Mouse (Mus musculus): Measurements from ENCODE around the gene Gopc. TPM values are rescaled to one million over a fixed set of nuclear protein-coding genes. Genes with fewer than 3 reads are reported as not detected.

Gene Gopc
- 20.2 and 21.1 TPM in 2 replicates for polyA plus RNA-seq (2015; fragmentation: Nextera tagmentation; extraction: Ambion mirVana)

DNA sequence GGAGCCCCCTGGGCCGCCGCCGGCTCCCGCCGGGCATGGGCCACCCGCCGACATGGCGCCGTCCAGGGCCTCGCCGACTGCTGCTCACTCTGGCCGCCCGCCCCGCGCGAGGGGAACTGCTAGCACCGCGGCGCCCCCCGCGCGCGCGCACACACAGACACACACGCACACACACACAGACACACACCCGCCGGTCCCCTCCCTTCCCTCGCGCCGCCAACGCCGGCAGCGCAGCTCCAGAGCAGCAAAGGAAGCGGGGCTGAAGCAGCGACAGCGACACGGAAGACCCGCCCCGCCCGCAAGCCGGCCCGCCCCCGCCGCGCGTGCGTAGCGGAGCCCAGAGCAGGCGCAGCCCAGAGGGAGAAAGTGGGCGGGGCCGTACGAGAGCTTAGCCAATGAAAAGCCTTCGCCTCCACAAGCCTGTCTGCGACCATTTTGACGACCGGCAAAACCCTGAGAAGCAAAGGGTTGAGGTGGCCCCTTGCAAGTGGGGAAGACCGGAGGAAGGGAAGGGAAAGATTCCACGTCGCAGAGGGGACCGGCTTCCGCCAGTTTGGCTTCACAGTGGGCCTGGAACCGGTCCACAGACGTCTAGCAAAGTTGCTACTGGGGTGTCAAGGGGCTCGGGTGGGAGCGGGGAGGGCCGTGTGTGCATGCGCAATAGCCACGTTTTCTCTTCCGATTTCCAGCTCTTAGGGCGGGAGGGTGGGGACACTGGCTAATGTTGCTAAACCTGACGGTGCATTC lies at the start of gene Gopc:
TSS of gene Gopc (minus strand) at position 280 of the 747 bp plus-strand sequence.
- Histone ChIP-seq H3K9me3 (replicated peaks) (no peaks in the 10 kb centered on the region), H3K4me1 (peaks cover 7% of the 10 kb centered on the region), H3K4me2 (replicated peaks) (peak within 1 kb of the TSS; percentile 72), H3K36me3 (no peaks in the 10 kb centered on the region), H3K4me3 (replicated peaks) (peak within 1 kb of the TSS; percentile 91), H3K27me3 (no peaks in the 10 kb centered on the region), H3K9ac (peak within 1 kb of the TSS; percentile 88), H3K27ac (replicated peaks) (peak within 1 kb of the TSS; percentile 95)
- under 1% methylated on average over 69 of the region's 71 CpGs for WGBS
- ATAC-seq (ENCODE audit: insufficient number of reproducible peaks, low FRiP score, low TSS enrichment, low read depth) = peak; percentile 99

GRCm38 (mm10) chr10:52430953-52431352 lies 49.0 kb upstream of the Gopc start:
- ATAC-seq (ENCODE audit: insufficient number of reproducible peaks, low FRiP score, low TSS enrichment, low read depth) = no peak
- Histone ChIP-seq H3K4me1 (no peaks in the 10 kb centered on the region), H3K27ac (replicated peaks) (no peak overlapping the region), H3K27me3 (no peaks in the 10 kb centered on the region), H3K4me3 (replicated peaks) (no peak overlapping the region), H3K4me2 (replicated peaks) (no peak overlapping the region), H3K9ac (no peak overlapping the region), H3K36me3 (peaks cover 49% of the 10 kb centered on the region), H3K9me3 (replicated peaks) (no peaks in the 10 kb centered on the region)
- WGBS = 86% methylated on average over 1 of the region's 1 CpGs

- Histone ChIP-seq H3K9ac (no peak overlapping the region), H3K27ac (replicated peaks) (no peak overlapping the region), H3K9me3 (replicated peaks) (no peaks in the 10 kb centered on the region), H3K4me3 (replicated peaks) (no peak overlapping the region), H3K27me3 (no peaks in the 10 kb centered on the region), H3K4me2 (replicated peaks) (no peak overlapping the region), H3K36me3 (peaks cover 23% of the 10 kb centered on the region), H3K4me1 (no peaks in the 10 kb centered on the region)
- ATAC-seq (ENCODE audit: insufficient number of reproducible peaks, low FRiP score, low TSS enrichment, low read depth) = no peak
- WGBS = 58% methylated on average over 2 of the region's 2 CpGs
Observed at GRCm38 (mm10) chr10:52427634-52428415, 45.9 kb upstream of the Gopc start.

DNA sequence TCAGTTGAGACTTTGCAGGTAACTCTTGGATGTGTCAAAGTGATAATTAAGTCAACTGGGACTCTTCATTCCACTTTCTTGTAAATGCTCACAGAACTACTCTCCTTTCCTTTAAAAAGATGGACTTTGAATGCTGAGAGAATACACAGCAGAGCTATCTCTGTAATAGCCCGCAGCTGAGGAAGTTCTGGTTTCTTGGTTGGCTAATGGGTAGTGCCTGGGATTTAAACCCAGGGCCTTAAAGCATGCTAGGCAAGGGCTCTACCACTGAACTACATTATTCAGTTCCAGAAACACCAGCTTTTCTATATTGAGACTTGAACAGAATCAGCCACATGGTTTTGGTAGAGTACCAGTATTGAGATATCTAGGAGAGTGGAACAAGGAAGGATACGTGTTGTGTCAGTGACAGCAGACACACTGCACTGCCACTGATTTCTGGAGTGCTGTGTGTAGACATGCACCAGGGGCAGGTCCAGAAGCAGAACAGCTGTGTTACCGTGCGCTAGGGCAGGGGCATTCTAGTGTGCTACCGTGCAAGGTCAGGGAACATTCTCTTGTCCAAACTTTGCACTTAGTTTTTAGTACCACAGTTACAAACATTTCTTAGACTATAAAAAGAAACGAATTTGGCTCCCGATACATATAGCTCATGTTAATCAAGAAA lies 44.5 kb upstream of the Gopc start:
- Histone ChIP-seq H3K9ac (no peak overlapping the region), H3K4me2 (replicated peaks) (no peak overlapping the region), H3K9me3 (replicated peaks) (no peaks in the 10 kb centered on the region), H3K4me1 (no peaks in the 10 kb centered on the region), H3K4me3 (replicated peaks) (no peak overlapping the region), H3K27ac (replicated peaks) (no peak overlapping the region), H3K36me3 (peaks cover 13% of the 10 kb centered on the region), H3K27me3 (no peaks in the 10 kb centered on the region)
- ATAC-seq (ENCODE audit: insufficient number of reproducible peaks, low FRiP score, low TSS enrichment, low read depth) = no peak
- 82% methylated on average over 7 of the region's 7 CpGs for WGBS

- Histone ChIP-seq H3K4me1 (peaks cover 13% of the 10 kb centered on the region; the same call in 1 of the 2 replicates), H3K27ac (replicated peaks) (no peak overlapping the region), H3K9me3 (replicated peaks) (no peaks in the 10 kb centered on the region), H3K9ac (no peak overlapping the region), H3K36me3 (no peaks in the 10 kb centered on the region), H3K4me3 (replicated peaks) (no peak overlapping the region), H3K4me2 (replicated peaks) (no peak overlapping the region), H3K27me3 (no peaks in the 10 kb centered on the region)
- WGBS = 77% methylated on average over 2 of the region's 2 CpGs
- no peak for ATAC-seq (ENCODE audit: insufficient number of reproducible peaks, low FRiP score, low TSS enrichment, low read depth)
Observed at GRCm38 (mm10) chr10:52423097-52423496, 41.2 kb upstream of the Gopc start.

DNA sequence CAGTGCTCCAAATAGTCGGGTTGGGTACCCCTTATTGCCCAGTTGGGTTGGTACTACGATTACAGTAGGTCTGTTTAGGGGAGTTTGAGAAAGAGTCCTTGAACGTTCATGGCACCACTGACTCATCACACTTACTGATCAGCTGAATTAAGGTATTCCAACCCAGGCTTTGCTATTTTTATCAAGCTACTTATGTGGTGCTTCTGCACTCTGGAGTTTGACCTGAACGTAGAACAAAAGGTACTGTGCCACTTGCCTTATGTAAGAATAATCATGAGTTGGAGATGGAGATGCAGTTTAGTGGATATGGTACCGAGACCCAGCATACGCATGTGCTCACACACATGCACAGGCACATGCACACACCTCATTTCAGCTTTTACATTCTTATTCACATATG lies 39.8 kb upstream of the Gopc start:
- WGBS = 84% methylated on average over 6 of the region's 6 CpGs
- H3K27me3 ChIP-seq = no peaks in the 10 kb centered on the region
- no peak for ATAC-seq (ENCODE audit: insufficient number of reproducible peaks, low FRiP score, low TSS enrichment, low read depth)
- H3K4me3 ChIP-seq (replicated peaks) = no peak overlapping the region
- no peak overlapping the region for H3K4me2 ChIP-seq (replicated peaks)
- peaks cover 15% of the 10 kb centered on the region; the same call in 1 of the 2 replicates for H3K4me1 ChIP-seq
- H3K9ac ChIP-seq = no peak overlapping the region
- no peaks in the 10 kb centered on the region for H3K9me3 ChIP-seq (replicated peaks)
- H3K36me3 ChIP-seq = no peaks in the 10 kb centered on the region
- no peak overlapping the region for H3K27ac ChIP-seq (replicated peaks)

DNA sequence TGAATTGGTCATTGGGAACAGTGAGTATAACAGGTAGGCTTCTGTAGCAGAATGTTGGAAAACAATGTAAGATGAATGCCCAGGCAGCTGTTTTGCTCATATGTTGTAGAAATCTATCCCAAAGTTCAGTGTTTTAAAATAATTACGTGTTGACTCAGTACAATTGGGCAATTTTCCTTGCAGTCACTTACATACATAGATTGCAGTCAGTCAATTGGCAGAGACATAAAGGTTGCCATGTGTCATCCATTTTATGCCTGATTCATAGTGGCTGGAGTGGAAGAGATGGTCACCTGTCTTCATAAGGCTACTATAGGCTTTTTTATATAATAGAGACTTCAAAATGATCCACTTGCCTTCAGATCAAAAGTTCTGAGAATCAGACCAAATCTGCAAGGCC lies 38.6 kb upstream of the Gopc start:
- no peaks in the 10 kb centered on the region for H3K27me3 ChIP-seq
- no peak overlapping the region for H3K27ac ChIP-seq (replicated peaks)
- WGBS = 78% methylated on average over 1 of the region's 1 CpGs
- no peaks in the 10 kb centered on the region for H3K9me3 ChIP-seq (replicated peaks)
- no peak overlapping the region for H3K9ac ChIP-seq
- no peaks in the 10 kb centered on the region for H3K36me3 ChIP-seq
- no peak for ATAC-seq (ENCODE audit: insufficient number of reproducible peaks, low FRiP score, low TSS enrichment, low read depth)
- no peak overlapping the region for H3K4me3 ChIP-seq (replicated peaks)
- peaks cover 19% of the 10 kb centered on the region; the same call in 1 of the 2 replicates for H3K4me1 ChIP-seq
- H3K4me2 ChIP-seq (replicated peaks) = no peak overlapping the region

- no peak overlapping the region for H3K9ac ChIP-seq
- 68% methylated on average over 4 of the region's 4 CpGs for WGBS
Observed at GRCm38 (mm10) chr10:52419402-52419801, 37.5 kb upstream of the Gopc start.

DNA sequence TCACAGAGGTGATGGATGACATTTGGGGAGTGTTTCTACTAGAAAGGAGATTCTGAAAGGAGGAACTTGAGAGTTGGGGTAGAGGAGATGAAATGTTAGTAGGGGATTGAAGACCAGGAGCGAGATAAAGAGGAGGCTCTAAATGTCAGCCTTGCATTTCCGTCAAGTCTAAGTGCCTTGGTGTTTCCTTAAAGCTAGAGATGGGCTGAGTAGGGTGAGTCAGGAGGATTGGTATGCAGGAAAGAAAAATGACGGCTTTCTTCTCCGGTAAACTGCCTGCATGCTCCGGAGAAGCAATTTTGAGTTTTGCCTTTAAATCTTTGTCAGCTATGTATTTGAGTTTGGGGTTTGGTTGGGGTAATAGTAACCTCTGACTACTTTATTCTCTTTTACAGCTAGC lies 37.0 kb upstream of the Gopc start:
- no peak for ATAC-seq (ENCODE audit: insufficient number of reproducible peaks, low FRiP score, low TSS enrichment, low read depth)
- Histone ChIP-seq H3K9me3 (replicated peaks) (no peaks in the 10 kb centered on the region), H3K36me3 (no peaks in the 10 kb centered on the region), H3K4me2 (replicated peaks) (peak overlapping the region; percentile 54), H3K4me3 (replicated peaks) (peak overlapping the region; percentile 85), H3K27me3 (no peaks in the 10 kb centered on the region), H3K27ac (replicated peaks) (no peak overlapping the region), H3K4me1 (peaks cover 19% of the 10 kb centered on the region; the same call in 1 of the 2 replicates), H3K9ac (peak overlapping the region; percentile 76; the same call in 1 of the 2 replicates)
- WGBS = 57% methylated on average over 5 of the region's 5 CpGs

More at GRCm38 (mm10) chr10:52419402-52419801, 37.5 kb upstream of the Gopc start:
- Histone ChIP-seq H3K4me3 (replicated peaks) (peak overlapping the region; percentile 85; the same call in 1 of the 2 replicates), H3K4me1 (peaks cover 19% of the 10 kb centered on the region; the same call in 1 of the 2 replicates), H3K9me3 (replicated peaks) (no peaks in the 10 kb centered on the region), H3K4me2 (replicated peaks) (peak overlapping the region; percentile 54; the same call in 1 of the 2 replicates), H3K27me3 (no peaks in the 10 kb centered on the region), H3K27ac (replicated peaks) (no peak overlapping the region), H3K36me3 (no peaks in the 10 kb centered on the region)
- no peak for ATAC-seq (ENCODE audit: insufficient number of reproducible peaks, low FRiP score, low TSS enrichment, low read depth)

DNA sequence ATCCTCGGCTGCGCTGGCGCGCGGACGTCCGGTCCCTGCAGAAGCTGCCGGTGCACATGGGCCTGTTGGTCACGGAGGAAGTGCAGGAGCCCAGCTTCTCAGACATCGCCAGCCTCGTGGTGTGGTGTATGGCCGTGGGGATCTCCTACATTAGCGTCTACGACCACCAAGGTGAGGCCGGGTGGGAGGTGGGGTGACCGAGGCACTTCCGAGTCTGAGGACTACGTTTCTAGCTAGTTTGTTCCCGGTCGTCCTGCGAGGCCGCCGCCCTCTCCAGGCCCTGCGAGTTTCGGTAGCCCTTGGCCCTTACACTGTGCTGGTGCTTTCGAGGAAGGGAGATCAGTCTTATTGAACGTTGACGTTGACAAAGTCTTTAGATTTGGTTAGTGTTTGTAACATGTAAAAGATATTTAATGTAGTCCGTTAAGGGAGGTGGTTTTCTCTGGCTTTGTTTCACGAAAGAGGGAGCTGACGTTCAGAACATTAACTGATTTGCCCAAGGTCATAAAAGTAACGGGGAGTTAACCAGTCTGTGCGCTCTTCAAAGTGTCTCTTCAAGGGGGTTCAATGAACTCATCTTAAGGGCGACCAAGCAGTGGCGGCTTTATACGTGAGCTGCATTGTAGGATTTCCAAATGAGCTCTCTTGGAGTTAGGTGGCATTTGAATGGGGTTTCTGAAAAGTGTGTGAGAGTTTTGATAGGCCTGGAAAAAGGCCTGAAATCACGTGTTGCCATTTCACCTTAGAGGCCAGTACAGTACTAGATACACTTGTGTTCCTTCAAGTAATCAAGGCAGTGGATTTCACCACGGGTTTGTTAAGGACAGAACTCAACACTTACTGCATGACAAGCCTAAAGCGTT lies 36.3 kb upstream of the Gopc start:
- Histone ChIP-seq H3K27ac (replicated peaks) (peak overlapping the region; percentile 93), H3K4me1 (peaks cover 19% of the 10 kb centered on the region; the same call in 1 of the 2 replicates), H3K9me3 (replicated peaks) (no peaks in the 10 kb centered on the region), H3K27me3 (no peaks in the 10 kb centered on the region), H3K4me2 (replicated peaks) (peak overlapping the region; percentile 54), H3K4me3 (replicated peaks) (peak overlapping the region; percentile 85), H3K36me3 (no peaks in the 10 kb centered on the region), H3K9ac (peak overlapping the region; percentile 76)
- peak; percentile 39 for ATAC-seq (ENCODE audit: insufficient number of reproducible peaks, low FRiP score, low TSS enrichment, low read depth)
- 1% methylated on average over 39 of the region's 39 CpGs for WGBS

Measured in embryonic facial prominence, embryonic 15.5 days (tissue).